Mouse (Mus musculus) ES-E14 (cell line): ENCODE data around the gene Nrxn3.

Experiments used
- HCFC1 ChIP-seq: IDR thresholded peaks from 2 replicates; pipeline ENCODE4 v1.6.1; 2012; ENCODE audit warnings: low read length, inconsistent platforms, borderline replicate concordance; ENCODE audit not compliant: insufficient read depth
- ZC3H11A ChIP-seq: IDR thresholded peaks from 2 replicates; pipeline ENCODE4 v1.6.1; 2012; ENCODE audit warnings: low read depth, mild to moderate bottlenecking, inconsistent platforms, low read length, borderline replicate concordance
- ZNF384 ChIP-seq: IDR thresholded peaks from 2 replicates; pipeline ENCODE4 v1.6.1; 2012; ENCODE audit warnings: low read depth, low read length, inconsistent platforms

GRCm38 (mm10) chr12:89287037-89287436, 564.4 kb downstream of the Nrxn3 start:
- TF ChIP-seq HCFC1 (no peak), ZNF384 (no peak), ZC3H11A (no peak)
